Mouse (Mus musculus) activated CD4-positive, CD25-positive, alpha-beta regulatory T cell, adult 4 months (primary cell): ENCODE data around the gene Gm9048. TPM values are rescaled to one million over a fixed set of nuclear protein-coding genes. Genes with fewer than 3 reads are reported as not detected.
"Not testable (repeated sequence)": the region's sequence is repeated elsewhere in the genome, so short reads cannot be mapped to it uniquely, and the experiment has no call there.

Source experiments
- ATAC-seq: one replicate; pipeline ENCODE4 v1.8.0; 2017
- polyA plus RNA-seq, 2 experiments: library from polyadenylated mRNA; unstranded; fragments of 100-300 nt; shearing (Covaris generic); gene quantifications; one replicate each; pipeline ENCODE4 v1.2.1; 2017

The Gm9048 gene
- polyA plus RNA-seq: under 1 TPM in 1 of 2 experiments, not detected in 1; 0.48 TPM

DNA sequence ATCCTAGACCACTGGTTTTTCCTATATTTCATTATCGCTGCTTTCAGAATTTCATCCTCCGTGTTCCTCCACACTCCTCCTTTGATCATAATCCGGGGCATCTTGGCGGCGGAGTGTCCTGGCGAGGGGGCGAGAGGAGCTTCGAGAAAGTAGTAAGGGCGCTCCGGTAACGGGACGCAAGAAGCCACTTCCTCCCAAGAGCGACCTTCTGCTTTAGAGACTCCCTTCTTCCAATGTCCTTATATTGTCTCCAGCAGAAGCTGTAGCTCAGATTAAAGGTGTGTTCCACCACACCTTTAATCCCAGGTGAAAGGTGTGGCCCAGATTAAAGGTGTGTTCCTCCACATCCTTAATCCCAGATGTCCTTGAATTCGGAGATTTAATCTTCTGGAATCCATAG is at the start of gene Gm9048:
Gene Gm9048 (minus strand): TSS at position 101 of the 400 bp plus-strand sequence.
- ATAC-seq: not testable (repeated sequence)

DNA sequence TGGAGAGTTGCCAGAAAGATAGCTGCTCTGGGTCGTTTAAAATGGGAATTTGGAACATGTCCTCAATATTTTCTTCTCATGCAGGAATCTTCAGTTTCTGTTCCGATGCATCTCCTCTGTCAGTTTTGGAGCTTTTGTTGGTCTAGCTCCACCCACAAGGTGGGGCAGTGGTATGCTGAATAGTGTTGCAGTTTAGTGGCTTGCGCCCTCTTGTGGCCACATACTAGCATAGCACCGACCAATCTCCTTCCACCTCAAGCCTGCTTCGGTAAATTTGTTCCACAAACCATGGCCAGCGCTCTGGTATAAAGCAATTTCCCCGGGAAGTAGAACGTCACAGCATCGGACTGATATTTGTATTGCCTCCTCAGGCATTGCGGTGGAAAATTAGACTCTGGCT is 22.0 kb upstream of the Gm9048 start:
- peak; percentile 96 for ATAC-seq

DNA sequence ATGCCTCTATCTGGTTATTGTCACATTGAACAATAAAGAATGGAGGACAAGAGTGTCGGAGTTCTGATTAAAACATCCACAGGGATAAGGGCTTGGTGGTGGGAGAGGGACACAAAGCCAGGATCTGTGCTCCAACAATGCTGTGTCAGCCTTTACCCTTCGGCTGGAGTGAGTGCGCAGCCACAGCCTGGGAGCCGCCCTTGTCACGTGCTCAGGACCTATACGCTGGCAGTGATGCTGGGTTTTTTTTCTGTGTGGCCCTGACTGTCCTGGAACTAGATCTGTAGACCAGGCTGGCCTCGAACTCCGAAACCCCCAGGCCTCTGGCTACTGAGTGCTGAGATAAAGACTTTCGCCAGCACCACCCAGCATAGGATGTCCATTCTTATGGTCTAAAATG is 21.0 kb upstream of the Gm9048 start:
- no peak for ATAC-seq

DNA sequence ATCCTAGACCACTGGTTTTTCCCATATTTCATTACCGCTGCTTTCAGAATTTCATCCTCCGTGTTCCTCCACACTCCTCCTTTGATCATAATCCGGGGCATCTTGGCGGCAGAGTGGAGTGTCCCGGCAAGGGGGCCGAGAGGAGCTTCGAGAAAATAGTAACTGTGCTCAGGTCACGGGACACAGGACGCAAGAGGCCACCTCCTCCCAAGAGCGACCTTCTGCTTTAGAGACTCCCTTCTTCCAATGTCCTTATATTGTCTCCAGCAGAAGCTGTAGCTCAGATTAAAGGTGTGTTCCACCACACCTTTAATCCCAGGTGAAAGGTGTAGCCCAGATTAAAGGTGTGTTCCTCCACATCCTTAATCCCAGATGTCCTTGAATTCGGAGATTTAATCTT is 5.5 kb upstream of the Gm9048 start, which contains the start of gene Gm9049:
Gene Gm9049 (minus strand): TSS at position 101 of the 400 bp plus-strand sequence.
- ATAC-seq: not testable (repeated sequence)

DNA sequence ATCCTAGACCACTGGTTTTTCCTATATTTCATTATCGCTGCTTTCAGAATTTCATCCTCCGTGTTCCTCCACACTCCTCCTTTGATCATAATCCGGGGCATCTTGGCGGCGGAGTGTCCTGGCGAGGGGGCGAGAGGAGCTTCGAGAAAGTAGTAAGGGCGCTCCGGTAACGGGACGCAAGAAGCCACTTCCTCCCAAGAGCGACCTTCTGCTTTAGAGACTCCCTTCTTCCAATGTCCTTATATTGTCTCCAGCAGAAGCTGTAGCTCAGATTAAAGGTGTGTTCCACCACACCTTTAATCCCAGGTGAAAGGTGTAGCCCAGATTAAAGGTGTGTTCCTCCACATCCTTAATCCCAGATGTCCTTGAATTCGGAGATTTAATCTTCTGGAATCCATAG is 5.3 kb downstream of the Gm9048 start, which contains the start of gene Gm9046:
Gene Gm9046 (minus strand): TSS at position 101 of the 400 bp plus-strand sequence.
- ATAC-seq: not testable (repeated sequence)

DNA sequence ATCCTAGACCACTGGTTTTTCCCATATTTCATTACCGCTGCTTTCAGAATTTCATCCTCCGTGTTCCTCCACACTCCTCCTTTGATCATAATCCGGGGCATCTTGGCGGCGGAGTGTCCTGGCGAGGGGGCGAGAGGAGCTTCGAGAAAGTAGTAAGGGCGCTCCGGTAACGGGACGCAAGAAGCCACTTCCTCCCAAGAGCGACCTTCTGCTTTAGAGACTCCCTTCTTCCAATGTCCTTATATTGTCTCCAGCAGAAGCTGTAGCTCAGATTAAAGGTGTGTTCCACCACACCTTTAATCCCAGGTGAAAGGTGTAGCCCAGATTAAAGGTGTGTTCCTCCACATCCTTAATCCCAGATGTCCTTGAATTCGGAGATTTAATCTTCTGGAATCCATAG is 10.7 kb downstream of the Gm9048 start, which contains the start of gene Gm9045:
Gene Gm9045 (minus strand): TSS at position 101 of the 400 bp plus-strand sequence.
- not testable (repeated sequence) for ATAC-seq

DNA sequence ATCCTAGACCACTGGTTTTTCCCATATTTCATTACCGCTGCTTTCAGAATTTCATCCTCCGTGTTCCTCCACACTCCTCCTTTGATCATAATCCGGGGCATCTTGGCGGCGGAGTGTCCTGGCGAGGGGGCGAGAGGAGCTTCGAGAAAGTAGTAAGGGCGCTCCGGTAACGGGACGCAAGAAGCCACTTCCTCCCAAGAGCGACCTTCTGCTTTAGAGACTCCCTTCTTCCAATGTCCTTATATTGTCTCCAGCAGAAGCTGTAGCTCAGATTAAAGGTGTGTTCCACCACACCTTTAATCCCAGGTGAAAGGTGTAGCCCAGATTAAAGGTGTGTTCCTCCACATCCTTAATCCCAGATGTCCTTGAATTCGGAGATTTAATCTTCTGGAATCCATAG is 16.2 kb downstream of the Gm9048 start, which contains the start of gene Gm9044:
Gene Gm9044 (minus strand): TSS at position 101 of the 400 bp plus-strand sequence.
- not testable (repeated sequence) for ATAC-seq

DNA sequence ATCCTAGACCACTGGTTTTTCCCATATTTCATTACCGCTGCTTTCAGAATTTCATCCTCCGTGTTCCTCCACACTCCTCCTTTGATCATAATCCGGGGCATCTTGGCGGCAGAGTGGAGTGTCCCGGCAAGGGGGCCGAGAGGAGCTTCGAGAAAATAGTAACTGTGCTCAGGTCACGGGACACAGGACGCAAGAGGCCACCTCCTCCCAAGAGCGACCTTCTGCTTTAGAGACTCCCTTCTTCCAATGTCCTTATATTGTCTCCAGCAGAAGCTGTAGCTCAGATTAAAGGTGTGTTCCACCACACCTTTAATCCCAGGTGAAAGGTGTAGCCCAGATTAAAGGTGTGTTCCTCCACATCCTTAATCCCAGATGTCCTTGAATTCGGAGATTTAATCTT is 21.6 kb downstream of the Gm9048 start, which contains the start of gene Gm9040:
Gene Gm9040 (minus strand): TSS at position 101 of the 400 bp plus-strand sequence.
- ATAC-seq: not testable (repeated sequence)

DNA sequence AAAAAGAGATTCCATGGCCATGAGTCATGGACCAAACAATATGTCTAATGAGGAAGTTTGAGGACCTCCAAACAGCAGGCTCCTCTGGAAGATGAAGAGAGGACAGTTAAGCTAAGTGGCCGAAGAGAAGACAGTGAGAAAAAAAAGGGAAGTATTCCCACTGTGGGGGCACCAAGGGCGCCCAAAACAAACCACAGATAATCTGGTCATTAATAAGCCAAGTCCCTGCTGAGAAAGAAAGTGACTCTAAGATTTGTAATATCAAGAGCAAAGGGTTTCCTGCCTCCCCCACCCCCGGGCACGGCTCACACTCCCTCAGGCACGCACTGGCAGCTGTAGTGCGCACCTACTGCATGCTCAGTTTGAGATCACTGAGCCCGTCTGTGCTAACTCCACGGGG is 29.5 kb downstream of the Gm9048 start:
- ATAC-seq: no peak

DNA sequence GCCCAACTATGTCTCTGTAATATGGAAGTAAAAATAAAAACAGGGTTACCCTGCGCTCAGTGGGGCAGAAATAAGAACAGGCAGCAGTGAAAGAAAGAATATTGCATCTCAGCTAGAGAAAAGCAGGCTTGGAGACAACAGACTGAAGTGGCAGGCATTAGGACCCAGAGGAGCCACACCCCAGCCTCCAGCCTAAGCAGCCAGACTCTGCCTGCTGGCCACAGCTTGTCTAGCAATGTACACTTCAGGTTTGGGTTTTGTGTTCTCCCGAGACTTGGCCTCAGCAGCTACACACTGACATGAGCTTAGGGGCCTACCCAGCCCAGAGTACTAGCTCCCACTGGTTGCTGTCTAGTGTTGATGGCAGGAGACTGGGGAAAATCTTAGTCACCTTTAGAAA is 46.3 kb downstream of the Gm9048 start:
- not testable (repeated sequence) for ATAC-seq

Other genes with a start within 250 kb of the Gm9048 start
- gene Mdm1, start 206.9 kb downstream of the Gm9048 start, polyA plus RNA-seq: 10 to 100 TPM in 1 of 2 experiments, 1 to 10 TPM in 1; 6.3 to 10.3 TPM
- not detected for gene Il22, start 143.7 kb downstream of the Gm9048 start, polyA plus RNA-seq
- not detected for gene Gm32717, start 107.9 kb downstream of the Gm9048 start, polyA plus RNA-seq
- not detected for gene Gm32802, start 90.0 kb downstream of the Gm9048 start, polyA plus RNA-seq
- under 1 TPM in 1 of 2 experiments, not detected in 1; 0.49 TPM for gene Iltifb, start 53.6 kb downstream of the Gm9048 start, polyA plus RNA-seq
- gene Gm9040, start 21.7 kb downstream of the Gm9048 start, polyA plus RNA-seq: not detected
- gene Gm9044, start 16.3 kb downstream of the Gm9048 start, polyA plus RNA-seq: not detected
- gene Gm9045, start 10.8 kb downstream of the Gm9048 start, polyA plus RNA-seq: not detected
- gene Gm9046, start 5.4 kb downstream of the Gm9048 start, polyA plus RNA-seq: not detected
- gene Gm9049, start 5.4 kb upstream of the Gm9048 start, polyA plus RNA-seq: not detected
- 1 to 10 TPM; 8.9 to 9.8 TPM for gene Ifng, start 92.4 kb upstream of the Gm9048 start, polyA plus RNA-seq